Mouse (Mus musculus): ENCODE measurements around the gene Rusc1.

DNA sequence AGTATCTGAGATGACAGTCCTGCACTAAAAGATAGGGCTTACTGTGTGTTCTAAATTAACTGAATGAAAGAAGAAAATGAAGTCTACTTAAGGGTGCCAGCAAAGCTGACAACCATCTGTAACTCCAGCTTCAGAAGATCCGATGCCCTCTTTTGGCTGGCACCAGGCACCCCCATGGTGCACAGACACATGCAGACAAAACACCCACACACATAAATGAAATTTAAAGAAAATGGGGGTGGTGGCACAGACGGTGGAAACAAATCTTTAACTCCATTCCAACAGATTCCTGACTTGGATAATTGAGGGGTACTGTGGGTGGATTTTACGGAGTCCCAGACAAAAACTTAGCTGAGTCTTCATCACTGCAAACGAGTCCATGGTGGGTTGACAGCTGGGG lies 38.7 kb upstream of the Rusc1 start:
- TF ChIP-seq CTCF (IDR thresholded peaks at IDR 0.05; ENCODE audit: low read depth) (no peak), EP300 (optimal IDR thresholded peaks at IDR 0.05) (no peak)

All from stomach, postnatal 0 days (tissue).